Mouse (Mus musculus) heart, adult 2 months (tissue): ENCODE data around the gene Zfp354b.

Experiments
- CTCF ChIP-seq: fragments of 200-600 bp; IDR thresholded peaks from 2 replicates; pipeline ENCODE4 v1.8.1; 2022; ENCODE audit warnings: antibody characterized with exemption, mild to moderate bottlenecking, moderate library complexity
- EP300 ChIP-seq: fragments of 200-500 bp; IDR thresholded peaks from 2 replicates; pipeline ENCODE4 v1.6.1; 2011; ENCODE audit warnings: low read depth, low read length, control low read depth; ENCODE audit not compliant: insufficient read depth
- POLR2A ChIP-seq: fragments of 200-500 bp; IDR thresholded peaks from 2 replicates; pipeline ENCODE4 v1.6.1; 2011; ENCODE audit warnings: mild to moderate bottlenecking, low read depth, low read length, control low read depth; ENCODE audit not compliant: insufficient read depth

- TF ChIP-seq CTCF, result no peak
- TF ChIP-seq EP300, result no peak
- 0 out of 2 replicates have a peak, but pooled peaks have one; percentile 39 for TF ChIP-seq POLR2A
Measured at GRCm38 (mm10) chr11:50887390-50888128, 43.9 kb downstream of the Zfp354b start, which contains the start of gene Zfp454.
